Mouse (Mus musculus) frontal cortex, postnatal 14 days (tissue): ENCODE results near the gene Hoxb1.

Source experiments
- DNase-seq, 2 experiments: peaks; one replicate each; pipeline ENCODE4 v3.0.0; 2022; ENCODE audit warnings: low spot score in 2 of 2

Gene Hoxb1

GRCm38 (mm10) chr11:96350341-96350624 is 15.3 kb upstream of the Hoxb1 start, which contains the start of gene Hoxb2:
TSS of gene Hoxb2 (plus strand) at chr11:96350525.
- DNase-seq = no peak

- DNase-seq = no peak
Observed at GRCm38 (mm10) chr11:96350791-96351190, 14.8 kb upstream of the Hoxb1 start.

DNA sequence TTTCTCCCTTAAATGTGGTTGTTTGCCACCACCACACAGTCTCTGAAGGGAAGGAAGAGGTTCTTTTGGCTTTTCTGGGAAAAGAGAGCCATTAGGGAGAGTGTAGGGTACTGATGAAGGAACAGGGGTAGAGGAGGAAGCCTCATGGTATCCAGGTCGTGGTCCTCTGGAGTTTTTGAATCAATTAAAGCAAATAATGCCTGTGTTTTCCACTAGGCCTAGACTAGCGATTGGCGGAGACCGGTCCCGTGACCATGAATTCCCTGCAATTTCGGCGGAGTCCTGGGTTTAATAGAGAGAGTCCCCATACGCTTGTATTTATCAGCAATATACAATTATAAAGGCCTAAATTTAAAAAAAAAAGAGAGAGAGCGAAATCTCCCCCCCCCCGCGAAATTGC is 14.2 kb upstream of the Hoxb1 start:
- DNase-seq = no peak

DNA sequence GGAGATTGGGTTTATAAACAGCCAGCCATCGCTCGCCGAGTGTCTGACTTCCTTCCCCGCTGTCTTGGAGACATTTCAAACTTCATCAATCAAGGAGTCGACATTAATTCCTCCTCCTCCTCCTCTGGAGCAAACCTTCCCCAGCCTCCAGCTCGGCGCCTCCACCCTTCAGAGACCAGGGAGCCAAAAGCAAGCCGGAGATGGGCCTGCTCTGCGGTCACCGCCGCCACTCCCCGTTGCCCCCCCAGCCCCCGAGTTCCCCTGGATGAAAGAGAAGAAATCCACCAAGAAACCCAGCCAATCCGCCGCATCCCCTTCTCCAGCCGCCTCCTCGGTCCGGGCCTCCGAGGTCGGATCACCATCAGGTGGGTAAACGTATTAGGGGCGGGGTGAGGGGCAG is 13.7 kb upstream of the Hoxb1 start:
- DNase-seq = no peak

- DNase-seq = no peak
Observed at GRCm38 (mm10) chr11:96352691-96353521, 12.6 kb upstream of the Hoxb1 start.

DNA sequence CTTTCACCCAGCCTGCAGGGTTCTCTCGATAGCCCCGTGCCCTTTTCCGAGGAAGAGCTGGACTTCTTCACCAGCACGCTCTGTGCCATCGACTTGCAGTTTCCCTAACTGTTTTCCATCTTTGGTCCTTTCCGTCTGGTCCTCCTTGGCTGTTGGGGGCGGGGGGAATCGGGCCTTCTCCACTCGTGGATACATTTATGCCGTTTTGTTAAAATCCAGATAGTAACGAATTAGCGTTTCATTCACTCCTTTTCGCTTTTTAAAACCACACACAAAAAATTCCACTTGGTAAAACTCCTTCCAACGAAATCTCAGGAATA is 12.1 kb upstream of the Hoxb1 start:
- no peak for DNase-seq

DNA sequence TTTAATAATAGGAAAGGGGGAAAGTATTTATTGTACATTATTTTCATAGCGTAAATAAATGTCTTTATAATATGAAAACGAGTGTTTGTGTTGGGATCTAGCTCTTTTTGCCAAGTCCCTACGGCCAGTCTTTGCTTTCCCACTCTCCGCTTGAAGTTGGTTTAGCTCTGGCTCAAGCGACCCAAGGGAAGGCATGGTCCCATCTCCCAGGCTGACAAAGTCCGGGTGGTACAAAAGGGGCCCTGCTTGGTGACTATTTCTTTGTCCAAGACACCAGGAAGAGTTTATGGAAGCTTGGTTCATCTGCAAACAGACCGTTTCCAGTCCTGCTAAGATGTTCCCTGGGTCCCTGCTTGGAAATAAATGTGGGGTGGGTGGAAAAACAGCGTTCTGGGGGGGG is 11.6 kb upstream of the Hoxb1 start:
- DNase-seq = no peak

- no peak for DNase-seq
Observed at GRCm38 (mm10) chr11:96354376-96354775, 11.2 kb upstream of the Hoxb1 start.

DNA sequence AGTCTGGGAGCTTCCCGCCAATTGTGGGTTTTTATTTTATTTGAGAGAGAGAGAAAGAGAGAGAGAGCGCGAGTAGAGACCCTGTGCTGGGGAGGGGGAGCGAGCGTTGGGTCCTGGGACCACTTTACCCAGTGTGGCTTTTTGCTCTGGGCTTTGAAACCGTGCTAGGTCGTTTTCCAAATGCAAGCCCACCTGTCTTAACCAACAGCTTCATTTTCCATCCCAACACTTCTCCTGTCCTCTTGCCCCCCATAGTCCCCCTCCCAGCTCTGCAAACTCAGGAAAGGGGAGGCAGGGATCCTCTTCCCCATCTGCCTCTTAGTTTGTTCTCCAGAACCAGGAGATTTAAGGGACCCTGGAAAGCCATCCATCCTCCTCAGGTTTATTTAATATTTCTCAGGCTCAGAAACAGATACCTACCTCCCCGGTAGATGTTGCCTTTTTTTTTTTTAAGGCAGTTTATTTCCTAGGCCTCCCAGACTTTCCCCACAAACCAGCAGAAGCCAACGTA is 10.7 kb upstream of the Hoxb1 start:
- DNase-seq = no peak

DNA sequence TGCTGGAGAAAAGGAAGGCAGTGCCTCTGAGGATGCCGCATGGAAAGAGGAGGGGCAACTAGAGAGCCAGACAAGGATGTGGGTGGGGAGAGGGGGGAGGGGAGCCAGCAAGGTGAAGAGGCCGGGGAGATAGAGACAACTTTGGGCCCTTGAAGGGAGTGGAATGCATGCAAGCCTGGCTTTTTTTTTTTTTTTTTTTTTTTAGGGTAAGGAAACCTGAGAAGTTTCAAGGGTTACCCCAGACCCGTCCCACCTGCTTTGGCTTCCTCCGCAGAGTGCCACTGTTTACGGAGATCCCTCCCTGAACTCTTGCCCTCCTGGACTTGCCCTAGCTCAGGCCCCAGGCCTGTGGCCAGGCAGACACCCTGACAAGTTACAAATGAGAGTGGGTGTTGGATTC is 1.7 kb upstream of the Hoxb1 start:
- no peak for DNase-seq

GRCm38 (mm10) chr11:96366092-96367041 is 815 bp downstream of the Hoxb1 start:
- DNase-seq = no peak

DNA sequence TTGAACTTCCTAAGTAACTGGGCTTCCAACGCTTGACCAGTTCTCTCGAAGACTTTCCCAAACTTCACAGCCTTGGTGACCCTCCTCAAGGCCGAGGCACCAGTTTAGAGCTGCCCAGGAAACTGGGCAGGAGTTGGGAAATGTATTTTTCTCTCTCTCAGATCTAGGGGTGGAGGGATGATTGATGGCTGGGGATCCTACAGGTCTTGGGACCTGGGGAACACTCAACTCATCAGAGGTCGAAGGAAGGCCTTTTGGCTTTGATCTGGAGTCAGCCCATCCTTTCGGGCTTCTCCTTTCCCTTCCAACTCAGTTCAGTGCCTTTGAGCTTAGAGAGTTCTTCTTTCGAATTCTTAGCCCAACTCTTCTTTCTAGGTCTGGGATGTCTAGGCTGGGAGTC is 1.6 kb downstream of the Hoxb1 start:
- no peak for DNase-seq

GRCm38 (mm10) chr11:96368686-96369085 is 3.1 kb downstream of the Hoxb1 start:
- no peak for DNase-seq

DNA sequence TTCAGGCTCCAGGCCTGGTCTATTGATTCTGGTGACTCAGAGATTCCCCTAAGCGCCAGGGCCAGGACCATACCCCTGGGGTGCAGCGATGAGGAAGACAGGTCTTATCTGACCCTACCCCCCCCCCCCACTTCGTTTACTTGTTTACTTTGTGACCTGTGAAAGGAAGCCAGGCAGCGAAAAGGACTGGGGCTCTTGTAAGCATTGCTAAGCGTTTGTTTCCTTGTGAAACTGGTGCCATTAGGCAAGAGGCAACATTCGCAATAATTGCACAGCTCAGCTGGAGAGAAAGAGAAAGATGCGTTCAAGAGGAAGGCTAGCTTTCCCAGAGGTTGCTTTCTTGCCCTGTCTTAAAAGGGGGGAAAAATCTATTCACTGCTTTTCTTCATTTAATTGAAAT is 3.6 kb downstream of the Hoxb1 start:
- no peak for DNase-seq

DNA sequence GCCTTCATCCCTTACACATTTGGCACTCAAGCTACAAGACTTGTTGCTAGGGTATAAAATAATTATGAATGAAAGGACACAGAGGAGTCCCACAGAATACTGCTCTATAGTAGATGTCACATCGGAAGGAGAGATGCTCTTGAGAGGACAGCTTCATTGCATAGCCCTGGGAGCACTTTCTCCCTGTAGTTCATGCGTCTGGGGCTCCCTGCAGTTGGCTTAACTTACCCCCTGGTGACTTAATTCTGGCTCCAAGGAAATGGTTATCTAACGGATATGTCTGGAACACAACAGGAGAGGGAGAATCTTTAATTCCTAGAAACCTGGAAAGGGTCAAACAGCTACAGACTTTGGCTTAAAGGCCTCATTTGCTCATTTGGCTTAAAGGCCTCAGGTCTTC is 6.2 kb downstream of the Hoxb1 start:
- no peak for DNase-seq

GRCm38 (mm10) chr11:96372519-96372918 is 7.0 kb downstream of the Hoxb1 start:
- no peak for DNase-seq

- no peak for DNase-seq
Observed at GRCm38 (mm10) chr11:96374810-96375209, 9.3 kb downstream of the Hoxb1 start.

DNA sequence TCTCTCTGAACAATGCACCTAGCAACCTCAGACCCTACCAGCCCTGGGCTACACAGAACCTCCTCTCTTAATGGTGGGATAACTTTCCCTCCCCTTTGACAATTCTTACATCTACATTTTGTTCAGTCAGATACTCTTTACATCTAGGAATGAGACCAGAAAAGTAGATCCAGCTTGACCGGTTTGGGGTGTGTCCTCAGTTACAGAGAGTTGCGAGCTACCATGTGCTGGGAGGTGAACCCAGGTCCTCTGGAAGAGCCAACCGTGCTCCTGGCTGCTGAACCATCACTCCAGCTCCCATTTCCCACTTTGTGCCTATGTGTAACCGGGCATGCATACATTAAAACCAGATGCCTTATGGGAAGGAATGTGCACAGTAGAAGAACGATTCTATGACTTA is 17.8 kb downstream of the Hoxb1 start:
- no peak for DNase-seq

- no peak for DNase-seq
Observed at GRCm38 (mm10) chr11:96387635-96388034, 22.1 kb downstream of the Hoxb1 start.

DNA sequence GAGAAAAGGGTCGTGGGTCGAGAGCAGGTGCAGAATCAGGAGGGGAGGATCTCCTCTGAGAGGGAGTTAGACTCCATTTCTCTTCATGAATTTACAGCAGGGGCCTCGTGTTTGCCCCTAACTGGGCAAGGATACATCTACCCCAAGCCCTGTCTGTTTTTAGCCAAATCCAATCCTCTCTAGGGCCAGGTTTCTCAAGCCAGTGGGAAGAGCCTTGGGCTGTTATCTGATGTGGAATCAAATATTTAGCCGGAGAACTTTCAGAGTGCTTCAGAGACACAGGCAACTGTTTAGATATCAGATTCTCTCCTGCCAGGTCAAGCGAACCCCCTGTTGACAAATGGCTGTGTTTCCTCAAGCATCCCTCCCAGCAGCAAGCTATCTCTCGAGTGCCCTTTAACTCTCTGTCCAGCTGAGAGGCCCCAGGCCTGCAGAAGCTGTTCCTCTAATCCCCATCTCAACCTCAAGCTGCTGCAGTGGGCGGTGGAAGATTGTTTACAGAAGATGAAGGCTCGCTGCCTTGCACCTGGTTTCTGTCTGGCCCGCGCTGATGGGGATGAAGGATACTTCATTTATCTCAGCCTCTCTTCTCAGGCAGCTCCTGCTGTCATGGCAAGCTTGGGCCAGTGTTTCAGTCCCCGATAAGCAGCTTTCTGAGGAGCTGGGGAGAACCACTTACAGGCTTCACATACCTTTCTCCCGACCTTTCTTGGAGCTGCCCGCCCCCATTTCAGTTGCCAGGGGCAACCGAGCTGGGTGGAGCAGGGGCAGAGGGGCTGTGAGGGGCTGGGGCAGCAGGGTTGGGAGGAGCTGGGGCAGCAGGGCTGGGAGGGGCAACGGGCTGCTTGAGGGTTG is 31.4 kb downstream of the Hoxb1 start:
- DNase-seq = no peak

- DNase-seq = no peak
Observed at GRCm38 (mm10) chr11:96397806-96398335, 32.3 kb downstream of the Hoxb1 start.

- no peak for DNase-seq
Observed at GRCm38 (mm10) chr11:96399923-96400322, 34.4 kb downstream of the Hoxb1 start.
